Mouse (Mus musculus) liver, postnatal 0 days (tissue): Measurements from ENCODE around the gene Tkt.

Experiments used
- CTCF ChIP-seq: sonication (generic); IDR thresholded peaks from 2 replicates; pipeline ENCODE4 v1.5.1; 2016; ENCODE audit warnings: antibody characterized with exemption, low read depth
- EP300 ChIP-seq: IDR thresholded peaks from 2 replicates; pipeline ENCODE4 v1.6.1; 2016; ENCODE audit warnings: antibody characterized with exemption, low read depth, mild to moderate bottlenecking

DNA sequence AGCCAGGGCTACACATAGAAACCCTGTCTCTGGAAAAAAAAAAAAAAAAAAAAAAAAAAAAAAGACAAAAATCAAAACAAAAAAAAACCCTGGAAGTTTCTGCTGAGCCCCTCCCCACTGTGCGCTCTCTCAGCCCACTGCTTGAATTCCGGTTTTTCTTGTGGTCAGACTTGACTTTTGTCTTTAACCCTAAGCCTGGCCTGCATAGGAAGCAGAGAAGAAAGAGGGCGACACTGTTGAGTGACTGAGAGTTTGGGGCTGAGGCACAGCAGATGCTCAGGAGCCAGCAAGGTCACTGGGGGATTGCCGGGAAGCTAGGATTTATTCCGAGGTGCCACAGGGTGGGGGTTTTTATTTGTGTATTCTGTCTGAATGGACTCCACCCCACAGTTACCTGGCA, 31.7 kb downstream of the Tkt start:
- TF ChIP-seq CTCF: no peak
- TF ChIP-seq EP300: no peak
